Mouse (Mus musculus) ES-E14 (cell line): ENCODE results near the gene Crebl2.

Experiments
- CHD2 ChIP-seq: IDR thresholded peaks from 2 replicates; pipeline ENCODE4 v1.6.1; 2014; ENCODE audit warnings: mild to moderate bottlenecking, low read depth, low read length, inconsistent platforms
- MAFK ChIP-seq: IDR thresholded peaks from 2 replicates; pipeline ENCODE4 v1.6.1; 2014; ENCODE audit warnings: mild to moderate bottlenecking, low read depth, low read length, inconsistent platforms; ENCODE audit not compliant: insufficient read depth
- ZNF384 ChIP-seq: IDR thresholded peaks from 2 replicates; pipeline ENCODE4 v1.6.1; 2012; ENCODE audit warnings: low read depth, low read length, inconsistent platforms

DNA sequence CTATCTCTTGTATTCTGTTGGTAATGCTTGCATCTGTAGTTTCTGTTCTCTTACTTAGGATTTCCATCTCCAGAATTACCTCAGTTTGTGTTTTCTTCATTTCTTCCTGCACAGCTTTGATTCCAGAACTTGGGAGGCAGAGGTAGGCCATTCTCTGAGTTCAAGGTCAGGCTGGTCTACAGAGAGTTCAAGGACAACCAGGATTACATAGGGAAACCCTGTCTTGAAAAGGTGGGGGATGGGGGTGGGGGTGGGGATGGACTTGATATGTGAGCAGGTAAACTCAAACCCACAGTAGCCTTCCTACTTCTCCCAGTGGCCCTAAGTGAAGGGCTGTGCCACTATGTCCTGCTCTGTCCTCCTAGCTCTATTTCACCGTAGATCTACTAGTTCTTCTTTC, 16.9 kb upstream of the Crebl2 start:
- TF ChIP-seq ZNF384 (no peak), CHD2 (no peak), MAFK (no peak)
